Mouse (Mus musculus) kidney, adult 11 months (tissue): ENCODE measurements around the gene Olfr761.
"Not testable (repeated sequence)": the region's sequence is repeated elsewhere in the genome, so short reads cannot be mapped to it uniquely, and the experiment has no call there.

Experiments
- DNase-seq: peaks from one replicate; pipeline ENCODE4 v3.0.0; 2022

Gene Olfr761

GRCm38 (mm10) chr17:37952979-37953378 lies at the start of gene Olfr761:
Gene Olfr761, minus strand, starts transcription at chr17:37953079.
- no peak for DNase-seq

GRCm38 (mm10) chr17:37995635-37996307 lies 42.9 kb upstream of the Olfr761 start:
- DNase-seq: no peak

- DNase-seq: no peak
These were observed 37.6 kb upstream of the Olfr761 start for GRCm38 (mm10) chr17:37990453-37990961.

- no peak for DNase-seq
These were observed 20.7 kb upstream of the Olfr761 start for GRCm38 (mm10) chr17:37973591-37973990.

- no peak for DNase-seq
These were observed 32.6 kb downstream of the Olfr761 start, which contains the start of gene Olfr128 for GRCm38 (mm10) chr17:37920248-37920647. Gene Olfr128, plus strand, starts transcription at chr17:37920548.

GRCm38 (mm10) chr17:37906821-37907220 lies 46.1 kb downstream of the Olfr761 start:
- DNase-seq: not testable (repeated sequence)
